Mouse (Mus musculus): ENCODE results near the gene Atrnl1.
"Not testable (repeated sequence)": the region's sequence is repeated elsewhere in the genome, so short reads cannot be mapped to it uniquely, and the experiment has no call there.

Atrnl1 gene

DNA sequence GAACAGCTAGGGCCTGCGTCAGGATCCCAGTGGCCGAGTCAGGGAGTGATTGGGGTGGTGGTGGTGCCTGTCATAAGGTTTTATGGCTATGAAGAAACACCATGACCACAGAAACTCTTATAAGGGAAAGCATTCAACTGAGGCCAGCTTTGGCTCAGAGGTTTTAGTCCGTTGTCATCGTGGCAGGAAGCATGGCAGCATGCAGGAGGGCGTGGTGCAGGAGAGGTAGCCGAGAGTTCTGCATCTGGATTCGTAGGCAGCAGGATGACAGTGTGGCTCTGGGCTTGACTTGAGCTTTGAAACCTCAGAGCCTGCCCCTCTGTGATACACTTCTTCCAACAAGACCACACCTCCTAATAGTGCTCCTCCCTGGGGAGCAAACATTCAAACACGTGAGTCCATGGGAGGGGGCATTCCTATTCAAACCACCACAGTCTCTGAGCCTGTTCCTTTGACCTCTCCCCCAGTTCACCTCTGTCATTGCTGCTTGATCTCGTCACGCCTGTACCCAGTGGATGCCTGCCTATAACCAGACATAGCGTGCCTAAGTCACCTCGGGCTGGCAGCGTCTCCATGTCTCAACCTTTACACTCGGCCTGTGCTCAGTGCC lies 412.5 kb downstream of the Atrnl1 start:
- in situ Hi-C loops (cut with MboI): no loop called here

DNA sequence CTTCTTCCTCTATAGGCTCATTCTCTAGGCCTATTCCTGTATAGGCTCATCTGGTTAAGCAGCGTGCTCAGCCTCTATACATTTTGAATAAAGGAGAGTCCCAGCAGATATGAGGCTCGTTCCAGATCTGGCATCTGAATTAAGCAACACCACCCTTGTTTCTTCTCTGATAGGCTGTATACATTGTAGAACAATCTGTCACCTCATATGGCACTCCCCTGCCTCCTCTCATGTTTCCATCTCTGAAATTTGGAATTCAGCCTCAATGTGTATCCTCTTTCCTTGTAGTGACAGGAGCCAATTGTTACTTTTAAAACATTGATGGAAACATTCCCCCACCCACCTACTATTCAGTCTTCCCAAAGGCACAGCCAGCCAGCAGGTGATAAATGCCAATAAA lies 414.2 kb downstream of the Atrnl1 start:
- in situ Hi-C loops (cut with MboI): no loop called here

DNA sequence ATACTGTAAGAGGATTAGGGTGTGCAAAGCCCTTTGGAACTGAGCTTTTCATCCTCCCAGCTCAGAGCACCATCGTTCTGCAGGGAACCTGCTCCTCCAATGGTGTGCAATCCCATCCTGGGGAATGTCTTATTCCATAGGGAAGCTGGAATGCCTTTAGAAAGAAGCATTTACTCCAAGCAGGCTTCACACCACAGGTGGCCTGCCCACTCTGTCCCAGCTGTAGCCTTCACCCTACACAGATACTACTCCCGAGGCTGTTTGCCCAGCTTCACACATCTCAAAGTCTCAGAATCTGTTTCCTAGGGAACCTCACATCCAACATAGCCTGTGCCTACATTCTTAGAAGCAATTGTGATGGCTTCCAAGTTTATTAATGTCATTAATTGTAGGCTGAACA lies 418.8 kb downstream of the Atrnl1 start:
- in situ Hi-C loops (cut with MboI): no loop called here

DNA sequence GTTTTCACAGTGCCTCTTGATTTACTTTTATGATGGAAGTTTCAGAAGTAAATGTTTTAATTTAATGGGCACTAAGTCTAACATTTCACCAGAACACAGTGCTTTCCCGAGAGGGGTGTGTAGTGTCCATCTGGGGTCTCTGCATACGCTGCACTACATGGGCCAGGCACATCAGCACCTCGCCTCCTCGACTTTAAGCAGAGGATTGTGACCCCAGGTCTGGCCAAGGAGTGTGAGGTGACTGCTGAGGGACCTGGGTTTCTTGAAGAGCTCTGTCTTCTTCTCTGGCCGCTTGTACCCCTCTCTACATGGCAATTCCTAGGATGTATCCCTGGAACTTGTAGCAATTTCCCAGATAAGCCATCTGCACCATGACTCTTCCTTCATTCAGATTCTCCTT lies 422.4 kb downstream of the Atrnl1 start:
- in situ Hi-C loops (cut with MboI): no loop called here

DNA sequence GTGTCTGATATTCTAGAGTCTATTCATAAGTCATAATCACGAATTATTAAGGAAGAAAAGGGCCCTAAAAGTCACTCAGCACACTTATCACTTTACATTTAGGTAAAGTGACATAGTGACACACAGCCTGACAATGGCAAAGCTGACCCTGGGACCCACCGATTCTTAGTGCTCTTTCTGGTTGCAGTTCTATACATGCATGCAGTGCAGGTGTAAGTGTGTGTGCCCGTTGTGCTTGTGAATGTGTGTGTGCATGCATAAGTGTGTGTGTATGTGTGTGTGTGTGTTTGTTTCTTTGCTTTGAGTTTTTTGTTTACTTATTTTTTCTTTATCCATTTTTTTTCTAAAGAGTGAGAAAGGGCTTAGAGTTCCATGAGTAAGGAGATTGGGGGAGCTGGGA lies 425.3 kb downstream of the Atrnl1 start:
- in situ Hi-C loops (cut with MboI): no loop called here

DNA sequence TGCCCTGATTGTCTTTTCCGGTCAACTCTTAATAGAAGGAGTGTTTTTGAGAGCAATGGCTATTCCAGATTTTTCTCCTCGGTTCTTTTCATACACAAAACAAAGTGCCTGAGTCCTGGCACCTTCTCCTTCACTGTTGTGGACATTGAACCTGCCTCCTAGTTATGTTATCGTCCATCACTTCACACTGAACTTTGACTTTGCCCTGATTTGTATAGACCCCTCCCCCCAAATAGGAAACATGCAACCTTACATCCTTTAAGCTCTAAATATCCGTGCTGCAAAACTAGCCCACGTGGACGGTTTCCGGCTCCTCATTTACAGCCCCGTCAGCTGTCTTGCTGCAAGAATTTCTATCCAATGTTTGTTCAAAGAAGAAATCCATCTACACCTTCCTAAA lies 432.3 kb downstream of the Atrnl1 start:
- in situ Hi-C loops (cut with MboI): no loop called here

DNA sequence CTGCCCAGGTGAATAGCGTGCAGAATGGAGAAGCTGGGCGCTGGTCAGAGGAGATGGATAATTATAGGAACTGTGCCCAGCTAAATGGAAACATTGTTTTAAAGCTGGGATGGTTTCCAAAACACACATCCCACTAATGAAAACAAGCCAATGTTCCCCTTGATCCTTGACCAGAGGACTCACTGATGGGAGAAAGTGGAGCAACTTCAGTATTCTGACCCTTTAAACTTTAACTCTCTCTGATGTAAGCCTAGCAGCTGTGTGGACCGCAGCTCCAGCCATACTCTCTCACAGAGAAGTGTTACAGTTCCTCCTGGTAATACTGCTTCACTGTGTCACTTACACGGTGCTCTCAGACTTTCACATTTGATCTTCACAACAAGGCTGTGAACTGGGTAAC lies 432.7 kb downstream of the Atrnl1 start:
- in situ Hi-C loops (cut with MboI): no loop called here

DNA sequence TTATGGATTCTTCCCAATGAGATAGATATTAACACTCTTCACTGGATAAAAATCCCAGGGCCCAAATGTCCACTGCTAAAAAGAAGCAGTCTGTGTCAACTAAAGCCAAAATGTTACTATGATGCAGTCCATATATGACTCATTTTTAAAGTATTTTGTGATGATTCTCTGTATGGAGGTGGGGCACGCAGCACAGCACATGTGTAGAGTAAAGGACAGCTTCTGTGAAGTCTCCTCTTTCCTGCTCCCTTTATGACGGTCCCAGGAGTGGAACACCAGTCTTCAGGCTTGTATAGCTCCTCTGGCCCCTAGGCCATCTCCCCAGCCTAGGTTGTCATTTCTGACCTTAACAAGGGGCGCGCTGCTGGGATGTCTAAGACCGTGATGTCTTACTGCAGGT lies 434.0 kb downstream of the Atrnl1 start:
- in situ Hi-C loops (cut with MboI): no loop called here

DNA sequence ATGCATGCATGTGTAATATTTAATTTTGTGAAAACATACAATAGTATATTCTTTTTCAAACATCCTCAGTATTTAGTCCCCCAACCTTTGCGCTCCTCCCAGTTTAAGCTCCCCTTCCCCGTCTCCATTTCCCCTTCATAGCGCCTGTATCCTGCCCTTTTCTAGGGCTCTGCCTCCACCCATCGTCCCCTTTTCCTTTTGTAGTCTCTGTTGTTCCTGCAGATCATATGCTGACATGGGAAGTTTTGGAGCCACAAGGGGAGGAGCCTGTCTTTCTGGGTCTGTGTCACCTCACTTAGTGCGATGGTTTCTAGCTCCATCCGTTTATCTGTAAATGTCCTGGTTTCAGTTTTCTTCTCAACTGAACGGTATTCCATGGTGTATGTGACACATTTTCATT lies 435.8 kb downstream of the Atrnl1 start:
- in situ Hi-C loops (cut with MboI): no loop called here

DNA sequence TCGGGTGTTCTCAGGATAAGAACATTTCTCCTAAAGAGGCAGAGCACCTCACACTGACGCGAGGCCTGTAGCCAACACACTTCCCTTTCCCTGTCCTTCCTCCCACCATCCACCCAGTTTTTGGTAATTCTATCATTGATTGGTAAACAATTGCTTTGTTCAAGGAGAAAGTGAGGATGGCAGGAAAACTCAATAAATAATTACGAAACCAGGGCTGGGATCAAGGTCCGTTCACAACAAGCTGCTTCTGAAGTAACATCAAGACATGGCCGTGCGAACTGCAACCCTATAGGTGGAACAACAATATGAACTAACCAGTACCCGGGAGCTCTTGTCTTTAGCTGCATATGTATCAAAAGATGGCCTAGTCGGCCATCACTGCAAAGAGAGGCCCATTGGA lies 439.6 kb downstream of the Atrnl1 start:
- in situ Hi-C loops (cut with MboI): not testable (repeated sequence)

DNA sequence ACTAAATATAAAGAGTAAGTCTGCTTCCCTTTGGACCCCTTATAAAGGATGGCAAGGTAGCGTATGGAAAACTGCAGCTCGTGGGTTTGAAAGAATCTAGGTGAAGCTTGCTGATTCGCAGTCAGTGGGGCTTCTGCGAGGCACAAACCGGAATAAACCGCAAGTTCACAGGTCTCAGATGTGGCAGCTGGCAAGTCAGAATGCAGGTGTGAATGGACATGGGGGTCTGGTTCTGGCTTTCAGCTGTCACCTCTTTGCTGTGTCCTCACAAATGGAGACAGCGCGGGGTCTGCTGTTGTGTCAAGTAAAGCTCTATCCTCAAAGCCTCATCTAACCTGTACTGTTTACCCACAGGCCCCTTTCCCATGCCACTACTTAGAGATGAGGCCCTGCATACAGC lies 440.2 kb downstream of the Atrnl1 start:
- in situ Hi-C loops (cut with MboI): no loop called here

DNA sequence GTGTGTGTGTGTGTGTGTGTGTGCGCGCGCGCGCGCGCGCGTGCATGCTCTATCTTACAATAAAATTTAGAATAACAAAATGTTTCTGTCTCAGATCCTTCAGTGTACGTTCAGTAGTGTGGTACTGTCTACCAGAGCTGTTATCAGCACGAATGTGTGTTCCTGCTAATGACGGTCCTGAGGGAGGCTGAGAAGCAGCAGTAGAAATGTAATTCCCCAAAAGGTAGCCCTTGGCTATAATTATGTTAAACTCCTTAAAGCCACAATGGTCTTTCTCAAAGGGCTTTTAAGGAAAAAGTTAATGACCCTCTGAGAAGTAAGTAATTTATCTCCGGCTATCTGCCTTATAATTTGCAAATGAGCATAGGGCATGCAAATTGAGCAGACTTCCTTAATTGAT lies 441.1 kb downstream of the Atrnl1 start:
- in situ Hi-C loops (cut with MboI): no loop called here

DNA sequence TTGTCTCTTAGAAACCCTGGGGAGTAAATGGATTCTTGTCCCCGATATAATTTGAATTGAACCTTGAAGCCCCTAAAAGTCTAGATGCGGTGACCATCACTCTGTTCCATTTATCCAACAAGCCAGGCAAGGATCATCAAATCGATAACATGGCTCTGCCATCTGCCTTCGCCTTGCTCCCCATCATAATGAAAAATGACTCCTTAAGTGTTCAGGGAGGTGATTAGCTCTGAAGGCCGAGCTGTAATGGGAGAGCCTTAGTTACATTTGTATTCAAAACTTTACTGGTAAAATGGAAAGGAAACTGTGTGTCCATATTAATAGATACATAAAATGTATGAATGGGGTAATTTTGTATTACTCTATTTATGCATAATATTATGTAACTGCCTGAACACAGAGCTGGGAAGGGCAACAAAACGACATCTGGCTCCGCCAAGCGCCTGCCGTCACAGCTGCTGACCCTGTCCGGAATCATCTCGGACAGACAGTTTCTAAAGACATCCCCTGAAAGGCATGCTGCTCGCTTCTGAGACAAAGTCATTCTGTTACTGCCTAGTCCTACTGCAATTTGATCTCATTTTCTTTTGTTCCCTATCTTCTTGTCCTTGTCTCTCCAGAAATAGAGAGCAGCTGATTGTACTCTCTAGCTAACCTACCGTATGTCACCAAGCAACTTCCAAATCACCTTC lies 441.8 kb downstream of the Atrnl1 start:
- in situ Hi-C loops (cut with MboI): no loop called here

DNA sequence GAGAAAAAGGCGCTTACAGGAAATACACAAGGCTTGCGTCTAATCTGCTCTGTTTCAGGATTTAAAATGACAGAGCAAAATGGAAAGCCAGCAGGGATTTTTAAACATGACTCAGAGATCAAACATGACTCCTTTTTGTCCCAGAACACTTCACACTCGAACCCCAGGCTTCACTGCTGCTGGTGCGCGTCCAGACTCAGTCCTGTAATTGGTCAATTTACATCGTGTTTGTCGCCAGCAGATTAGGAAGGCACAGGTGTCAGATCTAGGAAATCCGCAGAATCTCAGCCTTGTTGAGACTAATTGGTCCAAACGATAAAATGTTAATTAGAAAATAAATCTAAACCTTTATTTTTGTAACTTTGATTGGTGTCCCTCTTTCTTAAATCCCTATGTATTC lies 448.9 kb downstream of the Atrnl1 start:
- in situ Hi-C loops (cut with MboI): no loop called here

DNA sequence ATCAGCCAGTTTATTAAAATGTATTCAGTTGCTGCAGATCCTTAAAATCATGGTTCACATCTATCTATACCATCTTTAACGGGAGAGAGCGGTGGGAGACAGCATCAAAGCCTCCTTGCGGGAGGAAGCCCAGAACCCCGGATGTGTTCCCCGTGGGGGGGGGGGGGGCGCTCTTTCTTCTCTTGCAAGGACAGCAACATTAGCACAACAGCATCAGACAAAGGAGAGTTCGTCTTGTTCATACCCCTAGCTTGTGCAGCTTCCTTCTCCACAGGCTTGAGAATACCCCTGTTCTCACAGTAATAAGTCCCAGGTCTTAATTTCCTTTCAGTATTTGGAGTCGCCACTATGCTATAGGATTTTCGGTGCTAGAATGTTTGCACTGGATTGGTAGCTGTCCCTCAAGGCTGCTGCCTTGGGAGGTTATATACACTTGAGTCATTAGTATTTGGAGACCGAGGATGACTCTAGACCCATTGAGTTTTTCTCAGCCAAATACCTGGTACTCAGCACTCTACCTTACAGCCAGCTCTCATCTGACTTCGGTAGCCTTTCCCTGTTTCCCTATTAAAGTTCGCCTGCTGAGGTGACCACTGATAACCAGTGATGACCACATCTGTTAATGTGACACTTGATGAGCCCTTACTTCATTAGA lies 449.5 kb downstream of the Atrnl1 start:
- in situ Hi-C loops (cut with MboI): no loop called here

DNA sequence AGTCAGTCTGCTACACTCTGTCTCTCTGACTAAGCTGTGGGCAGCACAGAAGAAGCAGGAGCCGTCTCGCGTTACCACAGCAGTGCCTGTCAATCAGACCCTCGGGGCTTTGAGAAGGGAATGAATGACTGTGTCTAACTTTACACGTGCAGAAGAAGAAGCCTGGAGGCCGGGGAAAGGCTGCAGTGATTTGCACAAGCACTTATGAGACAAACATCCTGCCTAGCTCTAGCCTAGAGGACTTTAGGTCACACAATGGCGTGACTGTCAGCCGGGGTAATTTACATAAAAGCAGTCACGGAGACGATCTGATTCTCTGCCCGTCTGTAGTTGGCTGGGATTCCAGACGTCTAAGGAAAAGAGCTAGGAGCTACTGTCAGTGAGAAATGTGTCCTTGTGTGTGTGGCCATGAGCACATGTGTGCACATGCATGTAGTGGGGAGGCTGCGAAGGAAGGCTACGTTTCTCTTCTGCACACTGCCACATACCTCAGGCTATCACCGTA lies 450.1 kb downstream of the Atrnl1 start:
- in situ Hi-C loops (cut with MboI): no loop called here

DNA sequence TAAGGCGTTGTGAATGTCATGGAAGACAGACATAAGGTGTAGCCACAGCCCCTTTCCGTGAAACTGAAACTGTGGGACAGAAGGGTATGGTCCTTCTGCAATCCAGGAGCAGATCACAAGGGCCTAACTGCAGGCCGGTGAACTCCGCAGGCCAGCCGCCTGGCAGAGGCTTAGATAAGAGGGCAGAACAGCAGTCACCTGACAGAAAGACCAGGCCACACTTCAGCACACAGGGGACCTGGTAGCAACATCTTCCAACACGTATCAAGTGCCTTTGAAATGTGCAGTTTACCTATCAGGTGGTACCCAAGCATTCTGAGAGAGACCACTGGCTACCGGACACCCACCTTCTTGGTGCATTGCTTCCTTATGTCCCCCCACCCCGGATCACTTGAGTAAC lies 451.1 kb downstream of the Atrnl1 start:
- in situ Hi-C loops (cut with MboI): no loop called here

DNA sequence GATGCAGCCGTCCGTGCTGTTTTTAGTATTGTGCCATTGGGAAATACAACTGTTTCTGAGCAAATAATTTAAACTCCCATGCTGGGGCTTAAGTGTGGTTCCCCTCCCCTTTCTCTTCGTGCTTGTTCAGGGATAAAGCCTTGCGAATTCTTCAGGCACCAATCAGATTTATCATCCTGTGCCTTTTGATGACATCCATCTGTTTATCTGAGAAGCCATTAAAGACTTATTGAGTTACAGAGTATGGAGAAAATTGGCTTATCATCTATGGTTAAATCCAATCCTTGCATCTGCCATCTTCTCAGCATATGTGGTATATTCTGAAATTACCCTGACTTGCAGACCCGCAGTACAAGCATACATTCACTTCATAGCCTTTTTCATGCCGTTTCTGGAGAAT lies 452.7 kb downstream of the Atrnl1 start:
- in situ Hi-C loops (cut with MboI): no loop called here

DNA sequence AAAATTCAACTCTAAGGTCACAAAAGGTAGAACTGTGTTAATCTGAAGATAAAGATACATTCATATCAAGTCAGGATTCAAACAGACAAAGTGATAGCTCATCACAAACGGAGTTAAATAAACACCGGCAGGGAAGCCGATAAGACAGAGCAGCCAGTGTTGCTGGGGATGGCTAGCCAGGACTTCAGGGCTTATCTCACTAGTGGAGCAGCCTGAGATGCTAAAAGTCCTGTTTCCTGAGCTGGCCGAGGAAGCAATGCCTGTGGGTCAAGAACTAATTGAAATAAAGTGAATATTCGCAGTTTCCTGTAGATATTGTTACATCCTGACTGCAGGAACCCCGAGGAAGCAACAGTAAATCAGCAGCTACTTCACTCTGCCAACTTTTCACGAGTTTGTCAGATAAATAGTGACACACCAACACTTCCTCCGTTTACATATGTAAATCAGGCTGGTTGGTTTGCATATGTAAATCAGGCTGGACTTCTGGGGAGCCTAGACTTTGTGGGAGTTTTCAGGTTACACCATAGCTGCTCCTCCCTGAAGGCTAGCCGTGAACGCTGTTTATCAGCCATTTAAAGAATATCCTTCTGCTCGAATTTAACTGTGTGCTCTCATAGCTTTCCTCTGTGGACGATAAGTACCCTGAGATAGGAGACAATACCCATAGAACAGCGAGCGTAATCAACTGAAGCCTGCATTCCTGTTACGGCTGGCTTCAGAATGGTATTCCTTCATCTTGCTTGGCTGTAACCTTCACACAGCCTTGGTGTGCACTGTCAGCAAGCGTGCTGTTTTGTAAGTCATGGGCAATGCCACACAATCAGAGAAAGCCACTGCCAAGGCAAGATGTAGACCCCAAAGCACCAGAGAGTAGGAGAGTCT lies 453.5 kb downstream of the Atrnl1 start:
- in situ Hi-C loops (cut with MboI): no loop called here

DNA sequence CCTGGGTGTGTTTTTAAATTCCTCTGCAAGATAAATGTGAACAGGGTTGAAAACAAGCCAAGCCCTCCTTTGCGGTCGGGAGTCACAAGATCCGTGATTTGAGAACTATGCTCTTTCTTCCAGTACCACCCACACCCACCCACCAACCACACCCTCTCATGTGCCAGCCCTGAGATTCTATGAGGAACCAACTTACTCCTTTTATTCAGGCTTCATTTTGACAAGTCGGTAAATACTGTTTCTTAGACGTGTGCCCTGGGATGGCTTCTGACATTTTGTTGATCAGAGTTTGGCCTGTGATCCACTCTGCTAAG lies 454.1 kb downstream of the Atrnl1 start:
- in situ Hi-C loops (cut with MboI): no loop called here

DNA sequence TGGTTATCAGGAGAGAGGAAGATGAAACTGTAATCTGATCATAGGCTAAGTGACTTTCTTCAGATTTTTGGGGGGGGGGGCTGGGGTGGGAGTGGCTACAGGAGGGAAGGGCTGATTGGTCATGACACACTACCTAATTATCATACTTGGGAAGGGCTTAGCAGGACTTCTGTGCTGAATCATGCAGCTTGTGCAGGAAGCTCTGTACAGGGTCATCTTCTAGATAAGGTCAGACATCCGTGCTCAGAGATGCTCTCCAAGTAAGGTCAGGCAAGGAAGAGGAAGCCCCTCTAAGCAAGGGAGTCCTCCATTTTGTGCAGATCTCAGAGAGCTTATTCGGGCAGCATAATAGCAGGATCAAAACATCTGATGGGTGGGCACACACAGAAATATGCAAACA lies 454.7 kb downstream of the Atrnl1 start:
- in situ Hi-C loops (cut with MboI): no loop called here

DNA sequence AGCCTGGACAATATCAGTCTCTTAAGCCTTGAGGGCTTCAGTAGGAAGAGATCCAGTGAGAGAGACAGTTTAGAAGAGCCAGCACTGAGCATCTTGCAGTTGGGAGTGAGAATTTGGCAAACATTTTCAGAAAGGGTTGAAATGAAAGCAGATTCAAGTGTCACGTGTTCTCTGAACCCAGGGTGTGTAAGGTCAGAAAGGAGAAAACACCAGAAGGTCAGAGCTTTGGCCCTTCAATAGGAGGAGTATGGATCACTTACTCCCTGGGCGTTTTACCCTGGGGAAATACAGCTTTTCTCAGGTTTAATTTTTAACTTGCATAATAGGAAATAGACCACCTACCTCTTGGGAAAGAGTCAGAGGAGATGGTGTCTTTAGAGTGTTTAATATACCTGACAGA lies 457.3 kb downstream of the Atrnl1 start:
- in situ Hi-C loops (cut with MboI): no loop called here

DNA sequence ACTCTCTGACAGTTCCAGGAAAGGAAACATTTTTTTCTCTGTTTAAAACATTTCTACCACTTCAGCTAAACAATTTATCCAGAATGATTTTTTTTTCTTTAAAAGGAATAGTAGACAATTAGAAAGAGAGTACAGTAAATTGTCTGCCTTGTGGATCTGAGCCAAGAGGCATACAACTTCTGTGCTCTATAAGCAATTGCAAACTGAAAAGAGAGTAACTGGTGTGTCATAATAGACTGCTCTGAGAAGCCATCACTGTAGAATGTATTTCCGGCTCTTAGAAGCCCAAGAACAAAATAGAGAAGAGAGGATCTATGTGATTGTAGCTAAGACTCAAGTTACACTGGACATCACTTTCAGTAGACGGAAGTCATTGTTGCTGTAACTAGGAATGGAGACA lies 458.1 kb downstream of the Atrnl1 start:
- in situ Hi-C loops (cut with MboI): no loop called here
